Mouse (Mus musculus) testis, postnatal 10 days (tissue): ENCODE data around the gene Cyp4f40.
"Not testable (repeated sequence)": the region's sequence is repeated elsewhere in the genome, so short reads cannot be mapped to it uniquely, and the experiment has no call there.

ENCODE experiments used
- DNase-seq: peaks from one replicate; pipeline ENCODE4 v3.0.0; 2021; ENCODE audit warnings: low spot score

Cyp4f40 gene

DNA sequence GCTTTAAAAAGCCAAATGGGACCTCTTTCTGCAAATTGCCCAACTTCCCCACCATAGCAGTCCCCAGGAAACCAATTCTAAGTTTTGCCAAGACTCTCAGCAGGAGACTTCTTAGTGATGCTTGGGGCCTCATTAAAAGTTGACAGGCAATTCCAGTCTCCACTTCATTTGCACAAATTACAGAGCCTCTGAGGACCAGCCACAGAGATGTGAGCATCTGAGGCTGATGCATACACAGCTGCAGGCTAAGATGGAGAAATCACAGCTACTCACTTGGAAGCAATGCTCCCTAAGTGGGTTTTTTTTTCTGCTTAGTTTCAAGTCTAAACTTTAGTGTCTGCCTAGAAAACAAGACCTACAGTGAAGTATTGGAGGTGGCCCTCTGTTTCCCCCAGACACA lies 51.8 kb downstream of the Cyp4f40 start:
- DNase-seq = not testable (repeated sequence)

DNA sequence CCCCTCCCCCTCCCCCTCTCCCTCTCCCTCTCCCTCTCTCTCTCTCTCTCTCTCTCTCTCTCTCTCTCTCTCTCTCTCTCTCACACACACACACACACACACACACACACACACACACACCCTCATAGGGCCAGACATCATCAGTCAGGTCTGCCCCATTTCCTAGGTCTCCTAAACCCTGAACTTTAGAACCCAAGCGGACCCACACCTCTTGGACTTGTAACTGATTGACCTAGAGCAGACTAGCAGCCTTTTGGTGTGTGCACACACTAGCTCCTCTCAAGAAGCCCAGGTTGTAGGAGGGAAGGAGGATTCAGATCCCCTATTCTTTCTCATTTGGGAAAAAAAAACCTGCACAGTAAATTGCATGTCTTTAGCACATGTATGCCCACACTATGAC lies 63.5 kb downstream of the Cyp4f40 start:
- DNase-seq = not testable (repeated sequence)

DNA sequence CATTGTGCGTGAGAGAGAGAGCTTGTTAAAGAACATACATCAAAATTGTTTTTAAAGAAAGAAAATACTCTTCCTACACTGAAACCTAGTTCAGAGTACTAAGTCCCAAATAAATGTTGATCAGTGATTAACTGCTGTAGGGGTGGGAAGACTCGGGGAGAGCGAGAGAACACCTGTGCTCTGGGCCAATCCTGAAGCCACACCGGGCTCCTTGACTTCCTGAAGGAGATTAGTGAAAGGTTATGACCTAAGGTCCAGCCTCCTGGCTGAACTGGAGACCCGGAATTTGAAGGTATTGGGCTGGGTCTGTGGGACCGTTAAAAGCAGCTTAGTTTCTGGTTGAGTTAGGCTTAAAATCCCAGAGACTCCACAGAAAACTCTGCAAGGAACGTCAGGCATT lies 64.1 kb downstream of the Cyp4f40 start:
- DNase-seq = no peak

DNA sequence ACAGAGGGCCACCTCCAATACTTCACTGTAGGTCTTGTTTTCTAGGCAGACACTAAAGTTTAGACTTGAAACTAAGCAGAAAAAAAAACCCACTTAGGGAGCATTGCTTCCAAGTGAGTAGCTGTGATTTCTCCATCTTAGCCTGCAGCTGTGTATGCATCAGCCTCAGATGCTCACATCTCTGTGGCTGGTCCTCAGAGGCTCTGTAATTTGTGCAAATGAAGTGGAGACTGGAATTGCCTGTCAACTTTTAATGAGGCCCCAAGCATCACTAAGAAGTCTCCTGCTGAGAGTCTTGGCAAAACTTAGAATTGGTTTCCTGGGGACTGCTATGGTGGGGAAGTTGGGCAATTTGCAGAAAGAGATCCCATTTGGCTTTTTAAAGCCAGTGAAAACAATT lies 67.7 kb downstream of the Cyp4f40 start:
- not testable (repeated sequence) for DNase-seq
